Mouse (Mus musculus) hindbrain, postnatal 0 days (tissue): ENCODE data around the gene Dst. TPM values are rescaled to one million over a fixed set of nuclear protein-coding genes. Genes with fewer than 3 reads are reported as not detected.
A peak's percentile ranks its signal among the peaks of the same experiment; 100 is the strongest.

Experiments
- ATAC-seq: fragments of 200-750 bp; cut with Nextera tagmentation; 2 replicates; pipeline ENCODE4 v1.8.0; 2017; ENCODE audit warnings: mild to moderate bottlenecking, moderate TSS enrichment, moderate library complexity
- DNase-seq: peaks from one replicate; pipeline ENCODE4 v3.0.0-alpha.2; 2015; ENCODE audit warnings: low spot score
- H3K27ac ChIP-seq: fragments of 300-500 bp; sonication (generic); 2 replicates; pipeline ENCODE4 v1.5.1; 2014; ENCODE audit warnings: mild to moderate bottlenecking
- H3K27me3 ChIP-seq: fragments of 300-500 bp; sonication (generic); 2 replicates; pipeline ENCODE4 v1.6.1; 2014; ENCODE audit warnings: low read length, mixed read lengths; ENCODE audit not compliant: insufficient read depth
- H3K36me3 ChIP-seq: fragments of 300-500 bp; sonication (generic); 2 replicates; pipeline ENCODE4 v1.6.1; 2014; ENCODE audit warnings: low read length, mixed read lengths; ENCODE audit not compliant: insufficient read depth
- H3K4me1 ChIP-seq: fragments of 300-500 bp; sonication (generic); 2 replicates; pipeline ENCODE4 v1.6.1; 2014; ENCODE audit warnings: antibody characterized with exemption, low read length, mixed read lengths; ENCODE audit not compliant: insufficient read depth
- H3K4me2 ChIP-seq: fragments of 300-500 bp; sonication (generic); 2 replicates; pipeline ENCODE4 v1.6.1; 2014; ENCODE audit warnings: low read depth, mild to moderate bottlenecking, low read length, moderate library complexity, mixed read lengths
- H3K4me3 ChIP-seq: fragments of 300-500 bp; sonication (generic); 2 replicates; pipeline ENCODE4 v1.5.1; 2014; ENCODE audit warnings: low read length
- H3K9ac ChIP-seq: fragments of 300-500 bp; sonication (generic); replicated peaks from 2 replicates; pipeline ENCODE4 v1.6.1; 2014; ENCODE audit warnings: mild to moderate bottlenecking, low read length, moderate library complexity, mixed read lengths
- H3K9me3 ChIP-seq: fragments of 300-500 bp; sonication (generic); 2 replicates; pipeline ENCODE4 v1.6.1; 2016; ENCODE audit warnings: low read length, mixed read lengths
- CTCF ChIP-seq: IDR thresholded peaks from 2 replicates; pipeline ENCODE4 v1.5.1; 2016; ENCODE audit warnings: antibody characterized with exemption, control low read depth, low read depth
- WGBS: fragments of 180-500 bp; shearing (Covaris S2); extraction: QIAGEN DNeasy Blood & Tissue Kit; methylation state at CpG from one replicate; pipeline ENCODE4 v1.1.7; 2014; 5-methylcytosine and 5-hydroxymethylcytosine counted together
- polyA plus RNA-seq: library from polyadenylated mRNA; unstranded; fragments of >200 nt; fragmentation: Nextera tagmentation; extraction: Ambion mirVana; gene quantifications from 2 replicates; pipeline ENCODE4 v1.2.1, GENCODE M21; 2015
- total RNA-seq: library from RNA; depleted of rRNA; stranded (reverse); fragments of >200 nt; gene quantifications from 2 replicates; pipeline ENCODE4 v1.2.3, GENCODE M21; 2014

Gene Dst
- total and polyA plus RNA-seq, 2 experiments from 2014 or later = 33.0 to 155 TPM

DNA sequence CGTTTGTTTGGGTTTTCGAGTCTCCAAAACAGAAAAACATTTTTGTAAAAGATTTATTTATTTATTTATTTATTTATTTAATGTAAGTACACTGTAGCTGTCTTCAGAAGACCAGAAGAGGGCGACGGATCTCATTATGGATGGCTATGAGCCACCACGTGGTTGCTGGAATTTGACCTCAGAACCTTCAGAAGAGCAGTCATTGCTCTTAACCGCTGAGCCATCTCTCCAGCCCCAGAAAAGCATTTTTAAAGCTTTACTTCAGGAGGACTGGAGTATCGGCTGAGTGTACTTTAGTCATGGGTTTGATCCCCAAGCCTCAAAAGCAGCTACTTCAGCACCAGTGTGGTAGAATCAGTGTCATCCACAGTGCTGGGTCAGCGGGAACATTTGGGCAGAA lies 266.9 kb downstream of the Dst start:
- Histone ChIP-seq H3K9me3 (no peaks in the 10 kb centered on the region), H3K27ac (no peak overlapping the region), H3K36me3 (peaks cover 67% of the 10 kb centered on the region), H3K4me2 (no peak overlapping the region), H3K4me1 (no peaks in the 10 kb centered on the region), H3K27me3 (no peaks in the 10 kb centered on the region), H3K9ac (no peak overlapping the region), H3K4me3 (no peak overlapping the region)
- 88% methylated on average over 8 of the region's 8 CpGs for WGBS
- TF ChIP-seq CTCF = no peak
- no peak for ATAC-seq
- DNase-seq = no peak

DNA sequence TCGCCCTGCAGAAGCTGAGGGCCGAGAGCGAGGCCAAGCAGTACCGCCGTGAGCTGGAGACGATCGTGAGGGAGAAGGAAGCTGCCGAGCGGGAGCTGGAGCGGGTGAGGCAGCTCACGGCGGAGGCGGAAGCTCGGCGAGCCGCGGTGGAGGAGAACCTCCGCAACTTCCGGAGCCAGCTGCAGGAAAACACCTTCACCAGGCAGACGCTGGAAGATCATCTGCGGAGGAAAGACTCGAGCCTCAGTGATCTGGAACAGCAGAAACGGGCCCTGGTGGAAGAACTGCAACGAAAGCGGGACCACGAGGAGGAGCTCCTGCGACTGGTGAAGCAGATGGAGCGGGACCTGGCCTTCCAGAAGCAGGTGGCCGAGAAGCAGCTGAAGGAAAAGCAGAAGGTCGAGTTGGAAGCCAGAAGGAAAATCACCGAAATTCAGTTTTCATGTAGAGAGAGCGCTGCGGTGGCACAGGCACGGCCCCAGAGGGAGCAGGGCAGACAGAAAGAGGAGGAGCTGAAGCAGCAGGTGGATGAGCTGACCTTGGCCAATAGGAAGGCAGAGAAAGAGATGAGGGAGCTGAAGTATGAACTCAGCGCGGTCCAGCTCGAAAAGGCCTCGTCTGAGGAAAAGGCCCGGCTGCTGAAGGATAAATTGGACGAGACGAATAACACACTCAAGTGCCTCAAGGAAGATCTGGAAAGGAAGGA lies 270.1 kb downstream of the Dst start:
- Histone ChIP-seq H3K9ac (no peak overlapping the region), H3K4me2 (no peak overlapping the region), H3K4me1 (no peaks in the 10 kb centered on the region), H3K27me3 (no peaks in the 10 kb centered on the region), H3K36me3 (peaks cover 52% of the 10 kb centered on the region; the same call in 1 of the 2 replicates), H3K9me3 (no peaks in the 10 kb centered on the region), H3K4me3 (no peak overlapping the region), H3K27ac (no peak overlapping the region)
- TF ChIP-seq CTCF = no peak
- no peak for DNase-seq
- ATAC-seq = no peak
- WGBS = 90% methylated on average over 41 of the region's 41 CpGs

- H3K36me3 ChIP-seq = peaks cover 49% of the 10 kb centered on the region; the same call in 1 of the 2 replicates
- 94% methylated on average over 19 of the region's 19 CpGs for WGBS
- no peak for TF ChIP-seq CTCF
Measured at GRCm38 (mm10) chr1:34179756-34180155, 271.7 kb downstream of the Dst start.

DNA sequence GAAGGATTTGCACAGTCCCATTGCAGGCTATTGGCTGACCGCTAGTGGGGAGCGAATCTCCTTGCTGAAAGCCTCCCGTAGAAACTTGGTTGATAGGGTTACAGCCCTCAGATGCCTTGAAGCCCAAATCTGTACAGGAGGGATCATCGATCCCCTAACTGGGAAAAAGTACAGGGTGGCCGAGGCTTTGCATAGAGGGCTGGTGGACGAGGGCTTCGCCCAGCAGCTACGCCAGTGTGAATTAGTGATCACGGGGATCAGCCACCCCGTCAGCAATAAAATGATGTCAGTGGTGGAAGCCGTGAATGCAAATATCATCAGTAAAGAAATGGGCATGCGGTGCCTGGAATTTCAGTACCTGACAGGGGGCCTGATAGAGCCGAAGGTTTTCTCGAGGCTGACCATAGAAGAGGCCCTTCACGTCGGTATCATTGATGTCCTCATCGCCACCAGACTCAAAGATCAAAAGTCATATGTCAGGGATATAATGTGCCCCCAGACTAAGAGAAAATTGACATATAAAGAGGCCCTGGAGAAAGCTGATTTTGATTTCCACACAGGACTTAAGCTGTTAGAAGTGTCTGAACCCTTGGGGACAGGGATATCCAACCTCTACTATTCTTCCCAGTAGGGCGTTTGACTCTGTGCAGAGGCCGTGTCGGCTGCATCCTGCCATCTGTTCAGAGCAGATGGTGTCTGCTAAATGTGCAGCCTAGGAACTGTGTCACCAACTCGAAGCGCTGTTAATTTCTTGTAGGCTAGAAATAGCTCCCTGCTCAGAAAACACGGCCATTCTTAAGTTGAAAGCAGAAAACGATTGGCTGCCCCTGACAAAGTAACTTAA lies 274.6 kb downstream of the Dst start:
- ATAC-seq (peak; percentile 86), DNase-seq (peak; percentile 77)
- H3K4me3 ChIP-seq = no peak overlapping the region
- no peaks in the 10 kb centered on the region for H3K27me3 ChIP-seq
- WGBS = 41% methylated on average over 24 of the region's 24 CpGs
- peaks cover 48% of the 10 kb centered on the region; the same call in 1 of the 2 replicates for H3K36me3 ChIP-seq
- TF ChIP-seq CTCF = no peak
- no peak overlapping the region for H3K4me2 ChIP-seq
- H3K9me3 ChIP-seq = no peaks in the 10 kb centered on the region
- H3K4me1 ChIP-seq = 0 out of 2 replicates have a peak, but pooled peaks cover 3% of the 10 kb centered on the region
- peak overlapping the region; percentile 54; the same call in 1 of the 2 replicates for H3K27ac ChIP-seq
- H3K9ac ChIP-seq = no peak overlapping the region

More at GRCm38 (mm10) chr1:34179756-34180155, 271.7 kb downstream of the Dst start:
- DNase-seq (no peak), ATAC-seq (no peak)
- no peak overlapping the region for H3K27ac ChIP-seq
- H3K4me2 ChIP-seq = no peak overlapping the region
- no peak overlapping the region for H3K9ac ChIP-seq
- no peaks in the 10 kb centered on the region for H3K9me3 ChIP-seq
- H3K27me3 ChIP-seq = no peaks in the 10 kb centered on the region
- no peak overlapping the region for H3K4me3 ChIP-seq
- H3K4me1 ChIP-seq = 0 out of 2 replicates have a peak, but pooled peaks cover 3% of the 10 kb centered on the region

GRCm38 (mm10) chr1:34183250-34183926 lies 275.4 kb downstream of the Dst start:
- Histone ChIP-seq H3K4me2 (no peak overlapping the region), H3K4me3 (no peak overlapping the region), H3K4me1 (0 out of 2 replicates have a peak, but pooled peaks cover 3% of the 10 kb centered on the region), H3K9me3 (no peaks in the 10 kb centered on the region), H3K36me3 (peaks cover 41% of the 10 kb centered on the region; the same call in 1 of the 2 replicates), H3K27me3 (no peaks in the 10 kb centered on the region), H3K27ac (peak overlapping the region; percentile 54; the same call in 1 of the 2 replicates), H3K9ac (no peak overlapping the region)
- WGBS = 33% methylated on average over 12 of the region's 12 CpGs
- ATAC-seq = peak; percentile 39; the same call in 1 of the 2 replicates
- DNase-seq = no peak
- TF ChIP-seq CTCF = no peak

DNA sequence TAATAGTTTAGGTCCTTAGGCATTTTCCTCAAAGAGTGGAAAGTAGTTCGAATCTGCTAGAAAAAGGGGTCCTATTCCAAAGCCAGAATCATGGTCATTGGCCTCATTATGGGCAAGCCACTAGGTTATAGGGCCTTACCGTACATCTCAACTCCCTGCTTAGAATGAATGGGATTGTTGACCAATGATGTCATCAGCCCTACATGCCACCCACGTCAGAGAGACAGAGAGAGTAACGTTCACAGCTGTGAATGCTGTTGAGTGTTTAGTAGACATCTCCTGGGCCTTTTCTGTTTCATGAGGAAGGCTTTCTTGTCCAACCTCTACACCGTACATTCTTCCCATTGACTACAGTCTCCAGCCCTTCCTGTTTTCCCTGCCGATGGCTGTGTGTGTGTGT lies 276.2 kb downstream of the Dst start:
- Histone ChIP-seq H3K4me3 (no peak overlapping the region), H3K9ac (no peak overlapping the region), H3K27me3 (no peaks in the 10 kb centered on the region), H3K9me3 (no peaks in the 10 kb centered on the region), H3K4me2 (no peak overlapping the region), H3K36me3 (peaks cover 35% of the 10 kb centered on the region; the same call in 1 of the 2 replicates), H3K4me1 (0 out of 2 replicates have a peak, but pooled peaks cover 3% of the 10 kb centered on the region), H3K27ac (no peak overlapping the region)
- 62% methylated on average over 6 of the region's 6 CpGs for WGBS
- no peak for TF ChIP-seq CTCF
- no peak for ATAC-seq
- DNase-seq = no peak
